Mouse (Mus musculus) hindbrain, embryonic 10.5 days (tissue): ENCODE measurements around the gene Dyrk1b. TPM values are rescaled to one million over a fixed set of nuclear protein-coding genes. Genes with fewer than 3 reads are reported as not detected.
A peak's percentile ranks its signal among the peaks of the same experiment; 100 is the strongest.
"Not testable (repeated sequence)": the region's sequence is repeated elsewhere in the genome, so short reads cannot be mapped to it uniquely, and the experiment has no call there.

ENCODE experiments used
- DNase-seq: peaks from one replicate; pipeline ENCODE4 v3.0.0-alpha.2; 2017; ENCODE audit warnings: low spot score
- H3K27ac ChIP-seq: fragments of 300-500 bp; sonication (generic); 2 replicates; pipeline ENCODE4 v1.5.1; 2016; ENCODE audit warnings: mild to moderate bottlenecking, moderate library complexity
- H3K27me3 ChIP-seq: fragments of 300-500 bp; sonication (generic); 2 replicates; pipeline ENCODE4 v1.6.1; 2016; ENCODE audit warnings: mild to moderate bottlenecking; ENCODE audit not compliant: poor library complexity, insufficient read depth, severe bottlenecking
- H3K36me3 ChIP-seq: fragments of 300-500 bp; sonication (generic); 2 replicates; pipeline ENCODE4 v1.6.1; 2016; ENCODE audit warnings: mild to moderate bottlenecking, moderate library complexity
- H3K4me1 ChIP-seq: fragments of 300-500 bp; sonication (generic); replicated peaks from 2 replicates; pipeline ENCODE4 v1.6.1; 2016; ENCODE audit warnings: mild to moderate bottlenecking
- H3K4me3 ChIP-seq: fragments of 300-500 bp; sonication (generic); 2 replicates; pipeline ENCODE4 v1.5.1; 2016; ENCODE audit warnings: mild to moderate bottlenecking, moderate library complexity
- H3K9me3 ChIP-seq: fragments of 300-500 bp; sonication (generic); 2 replicates; pipeline ENCODE4 v1.6.1; 2016; ENCODE audit warnings: mild to moderate bottlenecking, moderate library complexity
- WGBS: fragments of 180-500 bp; shearing (Covaris S2); methylation state at CpG from one replicate; pipeline ENCODE4 v1.1.7; 2016; 5-methylcytosine and 5-hydroxymethylcytosine counted together
- polyA plus RNA-seq: library from polyadenylated mRNA; unstranded; fragments of >200 nt; fragmentation: Nextera tagmentation; extraction: Ambion mirVana; gene quantifications from 2 replicates; pipeline ENCODE4 v1.2.1, GENCODE M21; 2016

The Dyrk1b gene
- polyA plus RNA-seq, 1 experiment from 2014 or later, result 23.4 TPM

GRCm38 (mm10) chr7:28203207-28204108 is 24.2 kb downstream of the Dyrk1b start:
- H3K36me3 ChIP-seq, result no peaks in the 10 kb centered on the region
- no peak for DNase-seq
- H3K27me3 ChIP-seq, result no peaks in the 10 kb centered on the region
- H3K27ac ChIP-seq, result no peak overlapping the region
- 66% methylated on average over 19 of the region's 19 CpGs for WGBS
- H3K4me1 ChIP-seq, result no peaks in the 10 kb centered on the region
- H3K4me3 ChIP-seq, result no peak overlapping the region
- H3K9me3 ChIP-seq, result 0 out of 2 replicates have a peak, but pooled peaks cover 6% of the 10 kb centered on the region

GRCm38 (mm10) chr7:28206044-28206600 is 26.9 kb downstream of the Dyrk1b start:
- Histone ChIP-seq H3K4me1 (no peaks in the 10 kb centered on the region), H3K27me3 (no peaks in the 10 kb centered on the region), H3K27ac (no peak overlapping the region), H3K4me3 (no peak overlapping the region), H3K36me3 (no peaks in the 10 kb centered on the region), H3K9me3 (0 out of 2 replicates have a peak, but pooled peaks cover 6% of the 10 kb centered on the region)
- DNase-seq, result no peak
- 74% methylated on average over 4 of the region's 4 CpGs for WGBS

- Histone ChIP-seq H3K4me3 (peak overlapping the region; percentile 42), H3K9me3 (0 out of 2 replicates have a peak, but pooled peaks cover under 1% of the 10 kb centered on the region), H3K4me1 (no peaks in the 10 kb centered on the region), H3K27ac (peak overlapping the region; percentile 71; the same call in 1 of the 2 replicates), H3K27me3 (no peaks in the 10 kb centered on the region), H3K36me3 (no peaks in the 10 kb centered on the region)
- no peak for DNase-seq
- 57% methylated on average over 12 of the region's 12 CpGs for WGBS
Measured at GRCm38 (mm10) chr7:28208396-28208987, 29.2 kb downstream of the Dyrk1b start.

GRCm38 (mm10) chr7:28208988-28209508 is 29.8 kb downstream of the Dyrk1b start:
- H3K4me1 ChIP-seq, result no peaks in the 10 kb centered on the region
- H3K36me3 ChIP-seq, result no peaks in the 10 kb centered on the region
- peak overlapping the region; percentile 71; the same call in 1 of the 2 replicates for H3K27ac ChIP-seq
- H3K4me3 ChIP-seq, result peak overlapping the region; percentile 42
- no peaks in the 10 kb centered on the region for H3K9me3 ChIP-seq
- no peaks in the 10 kb centered on the region for H3K27me3 ChIP-seq
- 59% methylated on average over 19 of the region's 19 CpGs for whole genome bisulfite sequencing
- peak; percentile 55 for DNase-seq

GRCm38 (mm10) chr7:28210731-28211130 is 31.5 kb downstream of the Dyrk1b start:
- H3K4me3 ChIP-seq, result no peak overlapping the region
- 51% methylated on average over 5 of the region's 5 CpGs for WGBS
- DNase-seq, result no peak
- H3K27me3 ChIP-seq, result no peaks in the 10 kb centered on the region
- no peaks in the 10 kb centered on the region for H3K9me3 ChIP-seq
- H3K36me3 ChIP-seq, result no peaks in the 10 kb centered on the region
- H3K4me1 ChIP-seq, result no peaks in the 10 kb centered on the region
- H3K27ac ChIP-seq, result no peak overlapping the region

GRCm38 (mm10) chr7:28214142-28214541 is 34.9 kb downstream of the Dyrk1b start:
- no peaks in the 10 kb centered on the region for H3K36me3 ChIP-seq
- 40% methylated on average over 10 of the region's 10 CpGs for WGBS
- DNase-seq, result peak; percentile 51

GRCm38 (mm10) chr7:28215950-28216349 is 36.7 kb downstream of the Dyrk1b start:
- H3K4me3 ChIP-seq, DNase-seq, H3K27ac ChIP-seq, H3K36me3 ChIP-seq, H3K27me3 ChIP-seq, H3K9me3 ChIP-seq, H3K4me1 ChIP-seq: not testable (repeated sequence)
- WGBS, result 93% methylated on average over 2 of the region's 2 CpGs

More at GRCm38 (mm10) chr7:28214142-28214541, 34.9 kb downstream of the Dyrk1b start:
- no peak overlapping the region for H3K4me3 ChIP-seq
- 0 out of 2 replicates have a peak, but pooled peaks cover 1% of the 10 kb centered on the region for H3K9me3 ChIP-seq
- H3K27me3 ChIP-seq, result no peaks in the 10 kb centered on the region
- no peak overlapping the region for H3K27ac ChIP-seq
- H3K4me1 ChIP-seq, result no peaks in the 10 kb centered on the region

- not testable (repeated sequence) for H3K4me1 ChIP-seq, H3K9me3 ChIP-seq, H3K4me3 ChIP-seq, DNase-seq, H3K27ac ChIP-seq, H3K36me3 ChIP-seq, H3K27me3 ChIP-seq
- WGBS, result 89% methylated on average over 13 of the region's 13 CpGs
Measured at GRCm38 (mm10) chr7:28217811-28218210, 38.5 kb downstream of the Dyrk1b start.

GRCm38 (mm10) chr7:28218951-28219740 is 39.9 kb downstream of the Dyrk1b start:
- not testable (repeated sequence) for H3K27me3 ChIP-seq, DNase-seq, H3K36me3 ChIP-seq, H3K4me1 ChIP-seq, H3K4me3 ChIP-seq, H3K9me3 ChIP-seq, H3K27ac ChIP-seq
- WGBS, result 91% methylated on average over 20 of the region's 20 CpGs

- not testable (repeated sequence) for H3K27me3 ChIP-seq, H3K36me3 ChIP-seq, H3K4me1 ChIP-seq, H3K27ac ChIP-seq, DNase-seq, H3K4me3 ChIP-seq
- 86% methylated on average over 4 of the region's 4 CpGs for WGBS
- H3K9me3 ChIP-seq, result peaks cover 32% of the 10 kb centered on the region
Measured at GRCm38 (mm10) chr7:28226836-28227235, 47.6 kb downstream of the Dyrk1b start.

- H3K9me3 ChIP-seq, result peaks cover 32% of the 10 kb centered on the region
- H3K4me3 ChIP-seq, H3K27ac ChIP-seq, H3K4me1 ChIP-seq, H3K27me3 ChIP-seq, H3K36me3 ChIP-seq, DNase-seq: not testable (repeated sequence)
- 89% methylated on average over 4 of the region's 4 CpGs for WGBS
Measured at GRCm38 (mm10) chr7:28227421-28227820, 48.2 kb downstream of the Dyrk1b start.
